Mouse (Mus musculus) hindbrain, embryonic 15.5 days (tissue): ENCODE measurements around the gene Htatsf1. TPM values are rescaled to one million over a fixed set of nuclear protein-coding genes. Genes with fewer than 3 reads are reported as not detected.

Source experiments
- ATAC-seq: fragments of 200-750 bp; cut with Nextera tagmentation; 2 replicates; pipeline ENCODE4 v1.8.0; 2017; ENCODE audit warnings: low read depth, moderate number of reproducible peaks, moderate TSS enrichment; ENCODE audit not compliant: low FRiP score
- H3K27ac ChIP-seq: fragments of 300-500 bp; sonication (generic); replicated peaks from 2 replicates; pipeline ENCODE4 v1.5.1; 2015; ENCODE audit warnings: mild to moderate bottlenecking, inconsistent platforms
- H3K27me3 ChIP-seq: fragments of 300-500 bp; sonication (generic); 2 replicates; pipeline ENCODE4 v1.6.1; 2015; ENCODE audit warnings: control low read depth, inconsistent platforms
- H3K36me3 ChIP-seq: fragments of 300-500 bp; sonication (generic); 2 replicates; pipeline ENCODE4 v1.6.1; 2015; ENCODE audit warnings: control low read depth, inconsistent platforms
- H3K4me1 ChIP-seq: fragments of 300-500 bp; sonication (generic); replicated peaks from 2 replicates; pipeline ENCODE4 v1.6.1; 2015; ENCODE audit warnings: control low read depth, inconsistent platforms
- H3K4me2 ChIP-seq: fragments of 300-500 bp; sonication (generic); 2 replicates; pipeline ENCODE4 v1.6.1; 2015; ENCODE audit warnings: moderate library complexity, mild to moderate bottlenecking, inconsistent platforms
- H3K4me3 ChIP-seq: fragments of 300-500 bp; sonication (generic); 2 replicates; pipeline ENCODE4 v1.5.1; 2015; ENCODE audit warnings: mild to moderate bottlenecking, inconsistent platforms
- H3K9ac ChIP-seq: fragments of 300-500 bp; sonication (generic); 2 replicates; pipeline ENCODE4 v1.6.1; 2015; ENCODE audit warnings: inconsistent platforms
- H3K9me3 ChIP-seq: fragments of 300-500 bp; sonication (generic); 2 replicates; pipeline ENCODE4 v1.6.1; 2016; ENCODE audit warnings: control low read depth, inconsistent platforms
- WGBS: fragments of 180-500 bp; shearing (Covaris S2); methylation state at CpG from one replicate; pipeline ENCODE4 v1.1.7; 2015; 5-methylcytosine and 5-hydroxymethylcytosine counted together
- polyA plus RNA-seq: library from polyadenylated mRNA; unstranded; fragments of >200 nt; fragmentation: Nextera tagmentation; extraction: Ambion mirVana; gene quantifications from 2 replicates; pipeline ENCODE4 v1.2.1, GENCODE M21; 2015

Htatsf1 gene
- polyA plus RNA-seq, result 85.5 and 87.6 TPM in 2 replicates

DNA sequence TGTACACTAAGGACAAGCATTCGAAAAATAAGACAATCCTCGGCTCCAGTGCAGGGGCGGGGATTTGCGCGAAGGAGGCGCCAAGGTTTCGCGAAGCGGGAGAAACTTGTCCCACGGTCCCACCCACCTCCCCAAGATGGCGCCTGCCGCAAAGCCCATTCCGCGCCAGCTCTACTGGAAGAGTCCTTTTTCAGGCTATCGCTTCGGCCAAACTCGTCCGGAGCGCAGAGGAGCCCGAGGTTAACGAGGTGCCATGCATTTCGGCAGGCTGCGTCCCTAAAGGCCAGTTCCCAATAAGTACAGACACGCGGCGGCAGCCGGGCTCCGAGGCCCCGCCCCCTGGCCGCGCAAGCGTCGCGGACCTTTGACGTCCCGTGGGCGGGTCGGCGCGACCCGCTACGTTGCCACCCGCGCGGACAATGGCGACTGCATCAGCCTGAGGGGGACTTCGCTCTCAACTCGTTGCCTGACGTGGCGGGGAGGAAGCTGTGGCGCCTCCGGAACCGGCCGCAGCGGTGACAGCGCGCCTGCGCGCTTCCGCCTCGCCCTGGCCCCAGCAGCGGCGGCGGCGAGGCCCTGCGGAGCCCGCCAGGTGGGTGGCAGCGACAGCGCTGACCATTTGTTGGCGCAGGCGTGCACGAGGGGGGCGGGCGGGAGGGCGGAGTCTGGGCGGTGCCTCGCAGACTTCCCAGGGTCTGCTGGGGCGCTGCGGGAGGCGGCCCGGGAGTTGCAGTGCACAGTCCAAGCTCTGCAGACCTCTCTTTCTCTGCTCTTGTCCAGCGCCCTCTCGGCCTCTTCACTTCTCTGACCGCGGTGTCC is at the start of gene Htatsf1:
Htatsf1 (plus strand) TSS at position 410 of the 819 bp plus-strand sequence.
- no peaks in the 10 kb centered on the region for H3K27me3 ChIP-seq
- ATAC-seq, result peak; percentile 97
- H3K4me1 ChIP-seq, result 0 out of 2 replicates have a peak, but pooled peaks cover 4% of the 10 kb centered on the region
- H3K36me3 ChIP-seq, result no peaks in the 10 kb centered on the region
- peak within 1 kb of the TSS; percentile 63 for H3K4me3 ChIP-seq
- H3K27ac ChIP-seq, result peak within 1 kb of the TSS; percentile 97
- WGBS, result 20% methylated on average over 57 of the region's 85 CpGs
- H3K4me2 ChIP-seq, result peak within 1 kb of the TSS; percentile 61
- peak within 1 kb of the TSS; percentile 62 for H3K9ac ChIP-seq
- H3K9me3 ChIP-seq, result no peaks in the 10 kb centered on the region

DNA sequence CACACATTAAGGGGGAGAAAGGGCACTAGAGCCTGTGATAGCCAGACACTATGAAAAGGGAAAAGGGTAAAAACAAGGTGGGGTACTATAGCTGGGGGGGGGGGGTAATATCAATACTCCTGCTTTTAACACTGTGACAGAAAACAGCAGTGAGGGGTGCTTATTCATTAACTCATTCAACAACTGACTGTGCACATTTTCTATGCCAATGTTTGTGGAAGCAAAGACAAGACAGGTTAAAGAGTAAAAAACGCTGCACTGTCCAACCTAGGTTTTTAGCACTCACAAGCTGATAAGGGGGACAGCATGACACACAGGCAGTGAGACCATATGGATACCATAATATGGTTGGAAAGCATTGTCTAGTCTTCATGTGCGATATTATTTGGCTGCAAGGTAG is 40.5 kb upstream of the Htatsf1 start:
- H3K36me3 ChIP-seq, result no peaks in the 10 kb centered on the region
- no peak overlapping the region for H3K4me2 ChIP-seq
- ATAC-seq, result no peak
- H3K4me3 ChIP-seq, result no peak overlapping the region
- H3K27ac ChIP-seq, result no peak overlapping the region
- no peaks in the 10 kb centered on the region for H3K9me3 ChIP-seq
- no peaks in the 10 kb centered on the region for H3K27me3 ChIP-seq
- 76% methylated on average over 2 of the region's 2 CpGs for WGBS
- no peaks in the 10 kb centered on the region for H3K4me1 ChIP-seq
- no peak overlapping the region for H3K9ac ChIP-seq

- no peak for ATAC-seq
- H3K4me2 ChIP-seq, result no peak within 1 kb of the TSS
- H3K27me3 ChIP-seq, result no peaks in the 10 kb centered on the region
- H3K9ac ChIP-seq, result no peak within 1 kb of the TSS
- no peak within 1 kb of the TSS for H3K27ac ChIP-seq
- 83% methylated on average over 5 of the region's 5 CpGs for WGBS
- no peak within 1 kb of the TSS for H3K4me3 ChIP-seq
- no peaks in the 10 kb centered on the region for H3K4me1 ChIP-seq
- H3K36me3 ChIP-seq, result no peaks in the 10 kb centered on the region
- H3K9me3 ChIP-seq, result no peaks in the 10 kb centered on the region
Observed at GRCm38 (mm10) chrX:57042774-57043173, 10.6 kb upstream of the Htatsf1 start, which contains the start of gene Brs3. Gene Brs3, plus strand, starts transcription at chrX:57043074.

- no peak overlapping the region for H3K4me3 ChIP-seq
- no peak overlapping the region for H3K9ac ChIP-seq
- H3K27ac ChIP-seq, result no peak overlapping the region
- 67% methylated on average over 6 of the region's 6 CpGs for WGBS
- ATAC-seq, result no peak
- H3K36me3 ChIP-seq, result no peaks in the 10 kb centered on the region
- H3K4me2 ChIP-seq, result no peak overlapping the region
- no peaks in the 10 kb centered on the region for H3K27me3 ChIP-seq
- H3K4me1 ChIP-seq, result no peaks in the 10 kb centered on the region
- H3K9me3 ChIP-seq, result no peaks in the 10 kb centered on the region
Observed at GRCm38 (mm10) chrX:57043869-57044268, 9.5 kb upstream of the Htatsf1 start.

- Histone ChIP-seq H3K27me3 (no peaks in the 10 kb centered on the region), H3K4me1 (0 out of 2 replicates have a peak, but pooled peaks cover 4% of the 10 kb centered on the region), H3K4me2 (peak overlapping the region; percentile 50), H3K9me3 (no peaks in the 10 kb centered on the region), H3K9ac (peak overlapping the region; percentile 62), H3K36me3 (no peaks in the 10 kb centered on the region), H3K4me3 (peak overlapping the region; percentile 63), H3K27ac (peak overlapping the region; percentile 97)
- WGBS, result 14% methylated on average over 4 of the region's 4 CpGs
- ATAC-seq, result peak; percentile 71; the same call in 1 of the 2 replicates
Observed at GRCm38 (mm10) chrX:57052848-57053173, 572 bp upstream of the Htatsf1 start.

- Histone ChIP-seq H3K4me2 (peak overlapping the region; percentile 61), H3K27ac (peak overlapping the region; percentile 97; the same call in 1 of the 2 replicates), H3K9me3 (no peaks in the 10 kb centered on the region), H3K27me3 (no peaks in the 10 kb centered on the region), H3K4me1 (0 out of 2 replicates have a peak, but pooled peaks cover 4% of the 10 kb centered on the region), H3K36me3 (no peaks in the 10 kb centered on the region), H3K9ac (peak overlapping the region; percentile 62; the same call in 1 of the 2 replicates), H3K4me3 (peak overlapping the region; percentile 63)
- WGBS, result 33% methylated on average over 11 of the region's 11 CpGs
- ATAC-seq, result no peak
Observed at GRCm38 (mm10) chrX:57053993-57054385, 606 bp downstream of the Htatsf1 start.

- no peak for ATAC-seq
- no peaks in the 10 kb centered on the region for H3K36me3 ChIP-seq
Observed at GRCm38 (mm10) chrX:57081496-57081895, 28.1 kb downstream of the Htatsf1 start.

DNA sequence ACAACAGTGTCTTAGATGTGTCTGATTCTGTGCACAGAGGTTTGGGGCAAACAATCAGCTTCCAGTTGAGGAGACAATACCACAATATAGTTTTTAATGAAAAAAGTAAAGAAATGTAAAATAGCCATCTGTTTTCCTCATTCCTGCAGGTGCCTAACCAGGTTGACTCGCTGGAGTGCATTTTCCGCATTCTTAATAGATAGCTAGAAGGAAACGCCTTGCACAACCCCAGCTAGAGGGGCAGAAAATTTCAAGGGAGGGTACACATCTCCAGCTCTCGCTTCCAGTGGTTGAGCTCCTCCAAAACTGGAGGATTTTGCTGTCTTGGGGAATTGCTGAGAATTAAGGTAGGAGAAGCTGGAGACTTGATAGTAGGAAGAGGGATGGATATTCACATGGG is 34.4 kb downstream of the Htatsf1 start, which contains the start of gene Vgll1:
Vgll1 (plus strand) TSS at position 301 of the 400 bp plus-strand sequence.
- Histone ChIP-seq H3K4me2 (no peak within 1 kb of the TSS), H3K27ac (no peak within 1 kb of the TSS), H3K9ac (no peak within 1 kb of the TSS), H3K9me3 (no peaks in the 10 kb centered on the region), H3K4me1 (no peaks in the 10 kb centered on the region), H3K4me3 (no peak within 1 kb of the TSS), H3K27me3 (no peaks in the 10 kb centered on the region), H3K36me3 (no peaks in the 10 kb centered on the region)
- 87% methylated on average over 4 of the region's 4 CpGs for WGBS
- no peak for ATAC-seq

More at GRCm38 (mm10) chrX:57081496-57081895, 28.1 kb downstream of the Htatsf1 start:
- H3K27ac ChIP-seq, result no peak overlapping the region
- no peak overlapping the region for H3K4me3 ChIP-seq
- no peak overlapping the region for H3K9ac ChIP-seq
- no peaks in the 10 kb centered on the region for H3K27me3 ChIP-seq
- H3K4me1 ChIP-seq, result no peaks in the 10 kb centered on the region
- no peak overlapping the region for H3K4me2 ChIP-seq
- no peaks in the 10 kb centered on the region for H3K9me3 ChIP-seq
- 89% methylated on average over 5 of the region's 5 CpGs for WGBS

GRCm38 (mm10) chrX:57103415-57103814 is 50.0 kb downstream of the Htatsf1 start:
- H3K4me1 ChIP-seq, result no peaks in the 10 kb centered on the region
- H3K4me3 ChIP-seq, result no peak overlapping the region
- no peaks in the 10 kb centered on the region for H3K9me3 ChIP-seq
- H3K4me2 ChIP-seq, result no peak overlapping the region
- ATAC-seq, result no peak
- H3K27ac ChIP-seq, result no peak overlapping the region
- 93% methylated on average over 1 of the region's 1 CpGs for WGBS
- no peak overlapping the region for H3K9ac ChIP-seq
- H3K27me3 ChIP-seq, result no peaks in the 10 kb centered on the region
- H3K36me3 ChIP-seq, result no peaks in the 10 kb centered on the region

DNA sequence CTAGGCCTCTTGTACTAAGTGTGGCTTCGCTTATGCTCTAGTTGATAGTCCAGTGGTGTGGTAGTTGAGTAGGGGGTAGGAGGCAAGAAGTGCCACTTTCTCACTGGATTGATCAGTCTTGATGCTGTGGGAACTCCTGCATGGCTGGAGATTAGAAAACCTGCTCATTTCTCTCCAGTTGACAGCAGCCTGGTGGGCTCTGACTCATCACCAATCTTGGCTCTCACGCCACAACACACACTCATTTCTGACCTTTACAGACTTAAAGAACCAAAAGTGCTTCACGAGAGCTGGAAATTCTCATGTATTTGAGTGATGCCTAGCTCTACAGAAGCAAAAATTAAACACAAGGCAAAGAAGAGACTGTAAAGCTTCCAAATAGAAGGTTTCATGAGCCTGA is 53.6 kb downstream of the Htatsf1 start:
- H3K4me1 ChIP-seq, result no peaks in the 10 kb centered on the region
- no peak overlapping the region for H3K4me3 ChIP-seq
- 86% methylated on average over 3 of the region's 3 CpGs for WGBS
- no peaks in the 10 kb centered on the region for H3K36me3 ChIP-seq
- no peak overlapping the region for H3K4me2 ChIP-seq
- no peaks in the 10 kb centered on the region for H3K9me3 ChIP-seq
- no peak for ATAC-seq
- H3K9ac ChIP-seq, result no peak overlapping the region
- no peak overlapping the region for H3K27ac ChIP-seq
- no peaks in the 10 kb centered on the region for H3K27me3 ChIP-seq
